12 mouse cellular contexts compared by ENCODE assay signal in the genomic region with DNA sequence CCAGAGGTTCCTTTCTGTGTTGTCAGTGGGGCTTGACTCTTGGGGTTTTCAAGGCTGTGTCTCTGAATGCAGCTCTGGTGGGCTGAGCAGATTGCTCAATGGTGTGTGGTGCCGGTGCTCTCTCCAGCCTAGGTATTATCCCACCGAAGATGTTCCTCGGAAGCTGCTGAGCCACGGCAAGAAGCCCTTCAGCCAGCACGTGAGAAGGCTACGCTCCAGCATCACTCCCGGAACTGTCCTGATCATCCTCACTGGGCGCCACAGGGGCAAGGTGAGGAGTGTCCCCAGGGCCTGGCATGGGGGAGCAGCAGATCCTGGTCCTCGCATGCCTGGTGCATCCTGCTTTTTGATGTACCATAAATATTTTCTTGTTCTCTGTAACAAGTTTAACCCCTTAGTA. TPM values are rescaled to one million over a fixed set of nuclear protein-coding genes. Genes with fewer than 3 reads are reported as not detected.
A peak's percentile ranks its signal among the peaks of the same experiment; 100 is the strongest.
DNase-seq lines count a peak whose midpoint lies in the region; ATAC-seq lines count a peak whose summit lies in the region.
"Had no signal": no experiment of that assay in that cellular context is flagged by ENCODE, and none has a peak within 500 bp of the region (broad histone marks: within the 10 kb centered on the region; RNA-seq: fewer than 3 reads in every experiment).

No protein-coding gene starts in this region.

- H3K4me1 ChIP-seq in erythroblast, embryonic 14.5 days (ENCODE audit: control insufficient read depth), result peaks cover 52% of the 10 kb centered on the region
- H3K4me1 ChIP-seq in kidney, embryonic 15.5 days, result peaks cover 29% of the 10 kb centered on the region
- H3K4me1 ChIP-seq in liver, embryonic 12.5 days, result peaks cover 42% of the 10 kb centered on the region

- no peaks in the 10 kb centered on the region for H3K27me3 ChIP-seq in erythroblast, embryonic 14.5 days (ENCODE audit: control insufficient read depth)
- no peaks in the 10 kb centered on the region for H3K27me3 ChIP-seq in kidney, embryonic 15.5 days
- H3K27me3 ChIP-seq in liver, embryonic 12.5 days (replicated peaks), result no peaks in the 10 kb centered on the region

- H3K9ac ChIP-seq in kidney, embryonic 15.5 days, result peak overlapping the region; percentile 98
- H3K9ac ChIP-seq in liver, embryonic 12.5 days, result peak overlapping the region; percentile 98

- H3K9me3 ChIP-seq in erythroblast, embryonic 14.5 days (ENCODE audit: control insufficient read depth, low read length), result no peaks in the 10 kb centered on the region
- no peaks in the 10 kb centered on the region for H3K9me3 ChIP-seq in kidney, embryonic 15.5 days (replicated peaks)
- no peaks in the 10 kb centered on the region for H3K9me3 ChIP-seq in liver, embryonic 12.5 days (replicated peaks)

- 65% methylated on average over 9 of the region's 9 CpGs for WGBS in kidney, embryonic 15.5 days
- 70% methylated on average over 9 of the region's 9 CpGs for WGBS in liver, embryonic 12.5 days (ENCODE audit: insufficient replicate concordance)

- no peak for DNase-seq in kidney, adult 9 months
- DNase-seq in ZHBTc4 (ENCODE audit: low read depth, low spot score), result peak; percentile 17
- no peak for DNase-seq in thymus, postnatal 0 days (ENCODE audit: low spot score)
- no peak for DNase-seq in layer of hippocampus, adult 9-10 months (ENCODE audit: low spot score)
- DNase-seq: gastrocnemius, postnatal 36 days; kidney, postnatal 10 days; lung, postnatal 14 days; spleen, adult 18-20 months had no signal

- no peak overlapping the region for H3K27ac ChIP-seq in kidney, embryonic 15.5 days
- H3K27ac ChIP-seq in liver, embryonic 12.5 days, result peak overlapping the region; percentile 81

- H3K4me3 ChIP-seq in erythroblast, embryonic 14.5 days (replicated peaks), result peak overlapping the region; percentile 97
- H3K4me3 ChIP-seq in kidney, embryonic 15.5 days (replicated peaks), result peak overlapping the region; percentile 96
- H3K4me3 ChIP-seq in liver, embryonic 12.5 days, result peak overlapping the region; percentile 98

- ATAC-seq in erythroblast, adult 5-6 weeks (replicated peaks; ENCODE audit: low FRiP score, poor library complexity, severe bottlenecking), result no peak
- no peak for ATAC-seq in kidney, embryonic 15.5 days (replicated peaks; ENCODE audit: low FRiP score)
- ATAC-seq in liver, embryonic 12.5 days, result no peak

- H3K4me2 ChIP-seq in kidney, embryonic 15.5 days, result peak overlapping the region; percentile 70
- H3K4me2 ChIP-seq in liver, embryonic 12.5 days, result peak overlapping the region; percentile 82

- H3K36me3 ChIP-seq in erythroblast, embryonic 14.5 days (ENCODE audit: control insufficient read depth), result peaks cover 66% of the 10 kb centered on the region
- peaks cover 61% of the 10 kb centered on the region for H3K36me3 ChIP-seq in kidney, embryonic 15.5 days
- H3K36me3 ChIP-seq in liver, embryonic 12.5 days, result peaks cover 62% of the 10 kb centered on the region

RNA-seq across cellular contexts. Expression of a gene that starts 2.3 kb away (rescaled TPM):
- 24.9 and 56.7 TPM in 2 replicates for polyA plus RNA-seq in erythroblast, embryonic 14.5 days (2012)
- total RNA-seq in erythroblast, adult 5-6 weeks (2015; ENCODE audit: low replicate concordance), result 559 and 902 TPM in 2 replicates
- total RNA-seq in erythroblast, adult 5-6 weeks (2017; ENCODE audit: low replicate concordance), result 408 and 598 TPM in 2 replicates
- polyA plus RNA-seq in kidney, embryonic 15.5 days (2015; fragmentation: Nextera tagmentation; extraction: Ambion mirVana), result 639 and 659 TPM in 2 replicates
- 590 and 602 TPM in 2 replicates for polyA plus RNA-seq in liver, embryonic 12.5 days (2016; fragmentation: Nextera tagmentation; extraction: Ambion mirVana)
- 745 and 751 TPM in 2 replicates for polyA plus RNA-seq in thymus, postnatal 0 days (2015; fragmentation: Nextera tagmentation; extraction: Ambion mirVana)

RNA-seq across cellular contexts. Expression of a gene that starts 13.5 kb away (rescaled TPM):
- polyA plus RNA-seq in erythroblast, embryonic 14.5 days (2012), result 10.6 and 12.1 TPM in 2 replicates
- 338 and 374 TPM in 2 replicates for total RNA-seq in erythroblast, adult 5-6 weeks (2015; ENCODE audit: low replicate concordance)
- 587 and 871 TPM in 2 replicates for total RNA-seq in erythroblast, adult 5-6 weeks (2017; ENCODE audit: low replicate concordance)
- 4.3 and 5.2 TPM in 2 replicates for polyA plus RNA-seq in kidney, embryonic 15.5 days (2015; fragmentation: Nextera tagmentation; extraction: Ambion mirVana)
- 13.3 and 14.4 TPM in 2 replicates for polyA plus RNA-seq in liver, embryonic 12.5 days (2016; fragmentation: Nextera tagmentation; extraction: Ambion mirVana)
- polyA plus RNA-seq in thymus, postnatal 0 days (2015; fragmentation: Nextera tagmentation; extraction: Ambion mirVana), result 4.3 and 4.9 TPM in 2 replicates

RNA-seq across cellular contexts. Expression of a gene that starts 15.3 kb away (rescaled TPM):
- 1.5 and 2.0 TPM in 2 replicates for polyA plus RNA-seq in erythroblast, embryonic 14.5 days (2012)
- total RNA-seq in erythroblast, adult 5-6 weeks (2015; ENCODE audit: low replicate concordance), result 8.3 and 8.6 TPM in 2 replicates
- total RNA-seq in erythroblast, adult 5-6 weeks (2017; ENCODE audit: low replicate concordance), result 23.6 and 26.5 TPM in 2 replicates
- 19.9 and 20.9 TPM in 2 replicates for polyA plus RNA-seq in kidney, embryonic 15.5 days (2015; fragmentation: Nextera tagmentation; extraction: Ambion mirVana)
- 15.2 and 15.8 TPM in 2 replicates for polyA plus RNA-seq in liver, embryonic 12.5 days (2016; fragmentation: Nextera tagmentation; extraction: Ambion mirVana)
- polyA plus RNA-seq in thymus, postnatal 0 days (2015; fragmentation: Nextera tagmentation; extraction: Ambion mirVana), result 16.0 and 18.9 TPM in 2 replicates

Comparison
In these comparisons a context has a peak if more than half of its experiments do, and no peak if none do; other contexts are left out.
1. RNA of a gene that starts 2.3 kb away (polyA plus RNA-seq): 745 to 751 TPM in thymus, postnatal 0 days, 639 to 659 TPM in kidney, embryonic 15.5 days and 590 to 602 TPM in liver, embryonic 12.5 days; 24.9 to 56.7 TPM in erythroblast, embryonic 14.5 days; every median in the first group is over 10 times any median in the second.
2. Peak in every context shown above with its lines, with median percentiles within 50 percentile points of each other: H3K4me3 ChIP-seq.